Mouse (Mus musculus): ENCODE results near the gene Fstl3.
A peak's percentile ranks its signal among the peaks of the same experiment; 100 is the strongest.

- peak; percentile 38 for TF ChIP-seq CTCF (IDR thresholded peaks at IDR 0.05; ENCODE audit: low read depth)
- no peak for TF ChIP-seq EP300 (IDR thresholded peaks at IDR 0.05; ENCODE audit: low read depth)
These were observed 38.8 kb upstream of the Fstl3 start for GRCm38 (mm10) chr10:79738259-79738658.

All from heart, postnatal 0 days (tissue).